Mouse (Mus musculus) testis, adult 2 months (tissue): ENCODE results near the gene 4921517D22Rik.

Experiments
- CTCF ChIP-seq: fragments of 200-500 bp; IDR thresholded peaks from 2 replicates; pipeline ENCODE4 v1.5.1; 2012; ENCODE audit warnings: low read depth, mild to moderate bottlenecking, inconsistent platforms, low read length, moderate library complexity; ENCODE audit not compliant: control insufficient read depth, insufficient read depth, insufficient replicate concordance
- POLR2A ChIP-seq: fragments of 200-500 bp; IDR thresholded peaks from 2 replicates; pipeline ENCODE4 v1.6.1; 2012; ENCODE audit warnings: low read depth, mild to moderate bottlenecking, inconsistent platforms, low read length, moderate library complexity; ENCODE audit not compliant: control insufficient read depth

DNA sequence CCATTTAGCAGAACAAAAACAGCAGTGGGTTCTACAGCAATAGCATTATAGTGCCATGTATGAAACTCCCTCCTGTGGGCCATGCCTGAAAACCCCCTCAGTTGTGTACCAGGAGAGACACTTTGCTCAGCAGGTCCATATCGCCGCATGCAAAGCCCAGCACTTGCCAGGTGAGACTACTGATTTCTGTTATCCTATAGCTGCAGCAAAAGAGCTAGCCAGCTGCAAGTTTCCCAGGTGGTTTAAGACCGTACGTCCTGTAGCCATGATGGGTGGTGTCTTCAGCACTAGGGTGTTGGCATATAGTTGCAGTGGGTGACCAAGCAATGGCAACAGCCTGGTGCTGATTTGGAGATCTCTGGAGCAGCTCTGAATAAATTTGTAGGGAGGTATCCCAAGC, 45.5 kb upstream of the 4921517D22Rik start:
- TF ChIP-seq POLR2A (no peak; the same call in 1 of the 2 replicates), CTCF (no peak)
